Mouse (Mus musculus): ENCODE data around the gene Pde10a. TPM values are rescaled to one million over a fixed set of nuclear protein-coding genes. Genes with fewer than 3 reads are reported as not detected.

Gene Pde10a
- total and polyA plus RNA-seq, 3 experiments = 1.4 to 2.2 (median 1.9) TPM

- H3K36me3 ChIP-seq (ENCODE audit: control insufficient read depth, insufficient read depth, low read length) = no peaks in the 10 kb centered on the region
- no peak for DNase-seq
- H3K9ac ChIP-seq (ENCODE audit: low read depth, low read length) = no peak within 1 kb of the TSS
- no peaks in the 10 kb centered on the region for H3K4me1 ChIP-seq (ENCODE audit: control insufficient read depth, insufficient read depth, low read length)
- no peaks in the 10 kb centered on the region for H3K79me2 ChIP-seq (replicated peaks; ENCODE audit: control insufficient read depth, insufficient read depth, low read length)
- no peak for TF ChIP-seq EP300 (IDR thresholded peaks at IDR 0.05; ENCODE audit: insufficient read depth, low read depth, low read length)
- no peak for TF ChIP-seq POLR2A (IDR thresholded peaks at IDR 0.05; ENCODE audit: insufficient read depth, low read depth, low read length)
- TF ChIP-seq CTCF (IDR thresholded peaks at IDR 0.05) = no peak
- no peaks in the 10 kb centered on the region for H3K27me3 ChIP-seq (ENCODE audit: control insufficient read depth, insufficient read depth, low read length)
- 89% methylated on average over 6 of the region's 6 CpGs for WGBS
- no peak within 1 kb of the TSS for H3K27ac ChIP-seq
- H3K4me3 ChIP-seq = no peak within 1 kb of the TSS
- intact Hi-C loops (cut with DNase I) = no loop called here
Measured at GRCm38 (mm10) chr17:8566850-8567249, 41.7 kb downstream of the Pde10a start, which contains the start of gene Gm17087. Gene Gm17087 (minus strand): TSS chr17:8566950.

GRCm38 (mm10) chr17:8573542-8574260 is 48.5 kb downstream of the Pde10a start:
- no peak for DNase-seq
- H3K4me3 ChIP-seq = no peak overlapping the region
- H3K36me3 ChIP-seq (ENCODE audit: control insufficient read depth, insufficient read depth, low read length) = no peaks in the 10 kb centered on the region
- 58% methylated on average over 8 of the region's 8 CpGs for WGBS
- H3K27ac ChIP-seq = no peak overlapping the region
- no peak overlapping the region for H3K9ac ChIP-seq (ENCODE audit: low read depth, low read length)
- intact Hi-C loops (cut with DNase I) = no loop called here
- no peaks in the 10 kb centered on the region for H3K79me2 ChIP-seq (replicated peaks; ENCODE audit: control insufficient read depth, insufficient read depth, low read length)
- no peaks in the 10 kb centered on the region for H3K4me1 ChIP-seq (ENCODE audit: control insufficient read depth, insufficient read depth, low read length)
- TF ChIP-seq EP300 (IDR thresholded peaks at IDR 0.05; ENCODE audit: insufficient read depth, low read depth, low read length) (no peak), POLR2A (IDR thresholded peaks at IDR 0.05; ENCODE audit: insufficient read depth, low read depth, low read length) (no peak), CTCF (IDR thresholded peaks at IDR 0.05) (no peak)
- no peaks in the 10 kb centered on the region for H3K27me3 ChIP-seq (ENCODE audit: control insufficient read depth, insufficient read depth, low read length)

GRCm38 (mm10) chr17:8580360-8580759 is 55.2 kb downstream of the Pde10a start:
- intact Hi-C loops (cut with DNase I) = no loop called here
- TF ChIP-seq CTCF (IDR thresholded peaks at IDR 0.05) = peak; percentile 63
- no peak for TF ChIP-seq EP300 (IDR thresholded peaks at IDR 0.05; ENCODE audit: insufficient read depth, low read depth, low read length)
- TF ChIP-seq POLR2A (IDR thresholded peaks at IDR 0.05; ENCODE audit: insufficient read depth, low read depth, low read length) = no peak
- H3K4me3 ChIP-seq = no peak overlapping the region

GRCm38 (mm10) chr17:8581579-8581978 is 56.4 kb downstream of the Pde10a start:
- Histone ChIP-seq H3K36me3 (ENCODE audit: control insufficient read depth, insufficient read depth, low read length) (no peaks in the 10 kb centered on the region), H3K27ac (no peak overlapping the region), H3K27me3 (ENCODE audit: control insufficient read depth, insufficient read depth, low read length) (no peaks in the 10 kb centered on the region), H3K9ac (ENCODE audit: low read depth, low read length) (no peak overlapping the region), H3K4me1 (ENCODE audit: control insufficient read depth, insufficient read depth, low read length) (no peaks in the 10 kb centered on the region), H3K4me3 (no peak overlapping the region), H3K79me2 (replicated peaks; ENCODE audit: control insufficient read depth, insufficient read depth, low read length) (no peaks in the 10 kb centered on the region)
- 62% methylated on average over 8 of the region's 8 CpGs for WGBS
- TF ChIP-seq CTCF (IDR thresholded peaks at IDR 0.05) (no peak), EP300 (IDR thresholded peaks at IDR 0.05; ENCODE audit: insufficient read depth, low read depth, low read length) (no peak), POLR2A (IDR thresholded peaks at IDR 0.05; ENCODE audit: insufficient read depth, low read depth, low read length) (no peak)
- DNase-seq = no peak
- intact Hi-C loops (cut with DNase I) = no loop called here

More at GRCm38 (mm10) chr17:8580360-8580759, 55.2 kb downstream of the Pde10a start:
- Histone ChIP-seq H3K36me3 (ENCODE audit: control insufficient read depth, insufficient read depth, low read length) (no peaks in the 10 kb centered on the region), H3K27ac (no peak overlapping the region), H3K27me3 (ENCODE audit: control insufficient read depth, insufficient read depth, low read length) (no peaks in the 10 kb centered on the region), H3K4me1 (ENCODE audit: control insufficient read depth, insufficient read depth, low read length) (no peaks in the 10 kb centered on the region), H3K9ac (ENCODE audit: low read depth, low read length) (no peak overlapping the region), H3K79me2 (replicated peaks; ENCODE audit: control insufficient read depth, insufficient read depth, low read length) (no peaks in the 10 kb centered on the region)
- WGBS = 62% methylated on average over 3 of the region's 3 CpGs
- DNase-seq = no peak

- Histone ChIP-seq H3K79me2 (replicated peaks; ENCODE audit: control insufficient read depth, insufficient read depth, low read length) (no peaks in the 10 kb centered on the region), H3K27ac (no peak overlapping the region), H3K36me3 (ENCODE audit: control insufficient read depth, insufficient read depth, low read length) (no peaks in the 10 kb centered on the region), H3K4me1 (ENCODE audit: control insufficient read depth, insufficient read depth, low read length) (no peaks in the 10 kb centered on the region), H3K27me3 (ENCODE audit: control insufficient read depth, insufficient read depth, low read length) (no peaks in the 10 kb centered on the region), H3K9ac (ENCODE audit: low read depth, low read length) (no peak overlapping the region), H3K4me3 (no peak overlapping the region)
- peak; percentile 52 to 75 for DNase-seq
- TF ChIP-seq CTCF (IDR thresholded peaks at IDR 0.05) (peak; percentile 86), EP300 (IDR thresholded peaks at IDR 0.05; ENCODE audit: insufficient read depth, low read depth, low read length) (peak; percentile 41; the same call in 1 of the 2 replicates), POLR2A (IDR thresholded peaks at IDR 0.05; ENCODE audit: insufficient read depth, low read depth, low read length) (no peak)
- WGBS = 13% methylated on average over 22 of the region's 22 CpGs
- intact Hi-C loops (cut with DNase I) = loop anchor here (1.0 kb wide), 1 partner anchor 124 kb away; no protein-coding TSS in a partner anchor
Measured at GRCm38 (mm10) chr17:8592427-8593277, 67.5 kb downstream of the Pde10a start.
